Mouse (Mus musculus): ENCODE data around the gene Cntn5. TPM values are rescaled to one million over a fixed set of nuclear protein-coding genes. Genes with fewer than 3 reads are reported as not detected.
A peak's percentile ranks its signal among the peaks of the same experiment; 100 is the strongest.

Gene Cntn5
- polyA plus RNA-seq (2016; fragmentation: Nextera tagmentation; extraction: Ambion mirVana): 0.08 TPM in 1 of 2 replicates, not detected in the other

- Histone ChIP-seq H3K4me1 (peaks cover 8% of the 10 kb centered on the region; the same call in 1 of the 2 replicates), H3K4me3 (peak within 1 kb of the TSS; percentile 55), H3K36me3 (no peaks in the 10 kb centered on the region), H3K9me3 (no peaks in the 10 kb centered on the region), H3K27ac (no peak within 1 kb of the TSS), H3K27me3 (ENCODE audit: insufficient read depth, poor library complexity, severe bottlenecking) (peaks cover 15% of the 10 kb centered on the region; the same call in 1 of the 2 replicates)
- WGBS: 4% methylated on average over 28 of the region's 28 CpGs
- no peak for DNase-seq (ENCODE audit: low spot score)
Measured at GRCm38 (mm10) chr9:10904616-10905363, at the start of gene Cntn5. Gene Cntn5 (minus strand): TSS chr9:10904775.

GRCm38 (mm10) chr9:10950470-10950869 is 45.9 kb upstream of the Cntn5 start:
- H3K27me3 ChIP-seq (ENCODE audit: insufficient read depth, poor library complexity, severe bottlenecking): no peaks in the 10 kb centered on the region
- H3K36me3 ChIP-seq: no peaks in the 10 kb centered on the region
- H3K4me1 ChIP-seq: no peaks in the 10 kb centered on the region
- DNase-seq (ENCODE audit: low spot score): no peak
- no peaks in the 10 kb centered on the region for H3K9me3 ChIP-seq
- no peak overlapping the region for H3K4me3 ChIP-seq
- H3K27ac ChIP-seq: no peak overlapping the region

- DNase-seq (ENCODE audit: low spot score): no peak
- no peaks in the 10 kb centered on the region for H3K36me3 ChIP-seq
- H3K4me1 ChIP-seq: peaks cover 5% of the 10 kb centered on the region; the same call in 1 of the 2 replicates
- H3K4me3 ChIP-seq: no peak overlapping the region
- no peaks in the 10 kb centered on the region for H3K9me3 ChIP-seq
- H3K27me3 ChIP-seq (ENCODE audit: insufficient read depth, poor library complexity, severe bottlenecking): peaks cover 11% of the 10 kb centered on the region; the same call in 1 of the 2 replicates
- 31% methylated on average over 5 of the region's 5 CpGs for WGBS
- no peak overlapping the region for H3K27ac ChIP-seq
Measured at GRCm38 (mm10) chr9:10909573-10909972, 5.0 kb upstream of the Cntn5 start.

GRCm38 (mm10) chr9:10905696-10906095 is 1.1 kb upstream of the Cntn5 start:
- H3K4me1 ChIP-seq: peaks cover 8% of the 10 kb centered on the region; the same call in 1 of the 2 replicates
- no peak for DNase-seq (ENCODE audit: low spot score)
- H3K27ac ChIP-seq: no peak overlapping the region
- H3K27me3 ChIP-seq (ENCODE audit: insufficient read depth, poor library complexity, severe bottlenecking): peaks cover 15% of the 10 kb centered on the region; the same call in 1 of the 2 replicates
- no peaks in the 10 kb centered on the region for H3K9me3 ChIP-seq
- no peaks in the 10 kb centered on the region for H3K36me3 ChIP-seq
- no peak overlapping the region for H3K4me3 ChIP-seq
- 80% methylated on average over 9 of the region's 9 CpGs for WGBS

- 68% methylated on average over 1 of the region's 1 CpGs for WGBS
- Histone ChIP-seq H3K36me3 (no peaks in the 10 kb centered on the region), H3K27me3 (ENCODE audit: insufficient read depth, poor library complexity, severe bottlenecking) (no peaks in the 10 kb centered on the region), H3K27ac (no peak overlapping the region), H3K9me3 (no peaks in the 10 kb centered on the region), H3K4me1 (no peaks in the 10 kb centered on the region), H3K4me3 (no peak overlapping the region)
- no peak for DNase-seq (ENCODE audit: low spot score)
Measured at GRCm38 (mm10) chr9:10879758-10880157, 24.8 kb downstream of the Cntn5 start.

GRCm38 (mm10) chr9:10873881-10874280 is 30.7 kb downstream of the Cntn5 start:
- WGBS: 70% methylated on average over 3 of the region's 3 CpGs
- Histone ChIP-seq H3K27ac (no peak overlapping the region), H3K4me1 (no peaks in the 10 kb centered on the region), H3K4me3 (no peak overlapping the region), H3K36me3 (no peaks in the 10 kb centered on the region), H3K9me3 (no peaks in the 10 kb centered on the region), H3K27me3 (ENCODE audit: insufficient read depth, poor library complexity, severe bottlenecking) (no peaks in the 10 kb centered on the region)
- no peak for DNase-seq (ENCODE audit: low spot score)

GRCm38 (mm10) chr9:10856204-10856892 is 48.2 kb downstream of the Cntn5 start:
- Histone ChIP-seq H3K4me1 (no peaks in the 10 kb centered on the region), H3K4me3 (no peak overlapping the region), H3K36me3 (no peaks in the 10 kb centered on the region), H3K27ac (no peak overlapping the region), H3K9me3 (no peaks in the 10 kb centered on the region), H3K27me3 (ENCODE audit: insufficient read depth, poor library complexity, severe bottlenecking) (no peaks in the 10 kb centered on the region)
- WGBS: 87% methylated on average over 3 of the region's 3 CpGs
- no peak for DNase-seq (ENCODE audit: low spot score)

- 77% methylated on average over 1 of the region's 1 CpGs for WGBS
Measured at GRCm38 (mm10) chr9:10816711-10817110, 87.9 kb downstream of the Cntn5 start.

GRCm38 (mm10) chr9:10797158-10797557 is 107.4 kb downstream of the Cntn5 start:
- no peaks in the 10 kb centered on the region for H3K36me3 ChIP-seq
- no peak overlapping the region for H3K4me3 ChIP-seq
- no peaks in the 10 kb centered on the region for H3K27me3 ChIP-seq (ENCODE audit: insufficient read depth, poor library complexity, severe bottlenecking)
- H3K9me3 ChIP-seq: no peaks in the 10 kb centered on the region
- DNase-seq (ENCODE audit: low spot score): no peak
- no peaks in the 10 kb centered on the region for H3K4me1 ChIP-seq
- 95% methylated on average over 1 of the region's 1 CpGs for WGBS
- no peak overlapping the region for H3K27ac ChIP-seq

More at GRCm38 (mm10) chr9:10816711-10817110, 87.9 kb downstream of the Cntn5 start:
- Histone ChIP-seq H3K4me1 (no peaks in the 10 kb centered on the region), H3K36me3 (no peaks in the 10 kb centered on the region), H3K9me3 (no peaks in the 10 kb centered on the region), H3K27ac (no peak overlapping the region), H3K27me3 (ENCODE audit: insufficient read depth, poor library complexity, severe bottlenecking) (no peaks in the 10 kb centered on the region), H3K4me3 (no peak overlapping the region)
- DNase-seq (ENCODE audit: low spot score): no peak

- DNase-seq (ENCODE audit: low spot score): no peak
- Histone ChIP-seq H3K27ac (no peak overlapping the region), H3K36me3 (no peaks in the 10 kb centered on the region), H3K9me3 (no peaks in the 10 kb centered on the region), H3K4me1 (no peaks in the 10 kb centered on the region), H3K4me3 (no peak overlapping the region), H3K27me3 (ENCODE audit: insufficient read depth, poor library complexity, severe bottlenecking) (no peaks in the 10 kb centered on the region)
- WGBS: 64% methylated on average over 2 of the region's 2 CpGs
Measured at GRCm38 (mm10) chr9:10795102-10795501, 109.5 kb downstream of the Cntn5 start.

- no peak for DNase-seq (ENCODE audit: low spot score)
Measured at GRCm38 (mm10) chr9:10731878-10732277, 172.7 kb downstream of the Cntn5 start.

GRCm38 (mm10) chr9:10724191-10724590 is 180.4 kb downstream of the Cntn5 start:
- H3K27me3 ChIP-seq (ENCODE audit: insufficient read depth, poor library complexity, severe bottlenecking): no peaks in the 10 kb centered on the region
- WGBS: 74% methylated on average over 2 of the region's 2 CpGs
- H3K4me3 ChIP-seq: no peak overlapping the region
- no peaks in the 10 kb centered on the region for H3K9me3 ChIP-seq
- no peaks in the 10 kb centered on the region for H3K36me3 ChIP-seq
- H3K4me1 ChIP-seq: no peaks in the 10 kb centered on the region
- no peak overlapping the region for H3K27ac ChIP-seq
- DNase-seq (ENCODE audit: low spot score): no peak

More at GRCm38 (mm10) chr9:10731878-10732277, 172.7 kb downstream of the Cntn5 start:
- no peaks in the 10 kb centered on the region for H3K9me3 ChIP-seq
- no peaks in the 10 kb centered on the region for H3K4me1 ChIP-seq
- H3K27me3 ChIP-seq (ENCODE audit: insufficient read depth, poor library complexity, severe bottlenecking): no peaks in the 10 kb centered on the region
- H3K27ac ChIP-seq: no peak overlapping the region
- 76% methylated on average over 2 of the region's 2 CpGs for WGBS
- no peak overlapping the region for H3K4me3 ChIP-seq
- no peaks in the 10 kb centered on the region for H3K36me3 ChIP-seq

GRCm38 (mm10) chr9:10722121-10722520 is 182.5 kb downstream of the Cntn5 start:
- Histone ChIP-seq H3K27me3 (ENCODE audit: insufficient read depth, poor library complexity, severe bottlenecking) (no peaks in the 10 kb centered on the region), H3K4me1 (no peaks in the 10 kb centered on the region), H3K9me3 (no peaks in the 10 kb centered on the region), H3K36me3 (no peaks in the 10 kb centered on the region), H3K27ac (no peak overlapping the region), H3K4me3 (no peak overlapping the region)
- WGBS: 86% methylated on average over 4 of the region's 4 CpGs
- no peak for DNase-seq (ENCODE audit: low spot score)
